Mouse (Mus musculus): ENCODE results near the gene Mss51. TPM values are rescaled to one million over a fixed set of nuclear protein-coding genes. Genes with fewer than 3 reads are reported as not detected.

Mss51 gene
- polyA plus RNA-seq, 1 experiment, result 0.22 TPM

GRCm38 (mm10) chr14:20452929-20453328 lies 43.8 kb downstream of the Mss51 start:
- H3K36me3 ChIP-seq (ENCODE audit: control insufficient read depth, insufficient read depth, low read length), result peaks cover 19% of the 10 kb centered on the region
- TF ChIP-seq POLR2A (IDR thresholded peaks at IDR 0.05; ENCODE audit: low read depth, low read length) (no peak), CTCF (IDR thresholded peaks at IDR 0.05; ENCODE audit: extremely low read depth, insufficient read length, insufficient replicate concordance, low read depth, low read length) (no peak)
- WGBS, result 87% methylated on average over 5 of the region's 5 CpGs
- no peak overlapping the region for H3K4me3 ChIP-seq (ENCODE audit: low read depth, low read length)
- no peak overlapping the region for H3K27ac ChIP-seq (ENCODE audit: insufficient read depth, low read depth, low read length)
- no peaks in the 10 kb centered on the region for H3K27me3 ChIP-seq (ENCODE audit: control insufficient read depth, insufficient read depth, low read length)
- peaks cover 3% of the 10 kb centered on the region; the same call in 1 of the 2 replicates for H3K4me1 ChIP-seq (ENCODE audit: control insufficient read depth, insufficient read depth, insufficient read length, low read length)

GRCm38 (mm10) chr14:20451765-20452331 lies 44.9 kb downstream of the Mss51 start, which contains the start of gene Cfap70:
Cfap70 (minus strand) TSS chr14:20452226.
- Histone ChIP-seq H3K4me3 (ENCODE audit: low read depth, low read length) (peak within 1 kb of the TSS; percentile 41), H3K36me3 (ENCODE audit: control insufficient read depth, insufficient read depth, low read length) (peaks cover 14% of the 10 kb centered on the region), H3K27me3 (ENCODE audit: control insufficient read depth, insufficient read depth, low read length) (no peaks in the 10 kb centered on the region), H3K27ac (ENCODE audit: insufficient read depth, low read depth, low read length) (no peak within 1 kb of the TSS), H3K4me1 (ENCODE audit: control insufficient read depth, insufficient read depth, insufficient read length, low read length) (peaks cover 3% of the 10 kb centered on the region; the same call in 1 of the 2 replicates)
- TF ChIP-seq POLR2A (IDR thresholded peaks at IDR 0.05; ENCODE audit: low read depth, low read length) (no peak), CTCF (IDR thresholded peaks at IDR 0.05; ENCODE audit: extremely low read depth, insufficient read length, insufficient replicate concordance, low read depth, low read length) (no peak)
- WGBS, result 3% methylated on average over 15 of the region's 15 CpGs

- WGBS, result 4% methylated on average over 2 of the region's 2 CpGs
- peaks cover 3% of the 10 kb centered on the region; the same call in 1 of the 2 replicates for H3K4me1 ChIP-seq (ENCODE audit: control insufficient read depth, insufficient read depth, insufficient read length, low read length)
- H3K36me3 ChIP-seq (ENCODE audit: control insufficient read depth, insufficient read depth, low read length), result peaks cover 9% of the 10 kb centered on the region
- no peak overlapping the region for H3K27ac ChIP-seq (ENCODE audit: insufficient read depth, low read depth, low read length)
- TF ChIP-seq POLR2A (IDR thresholded peaks at IDR 0.05; ENCODE audit: low read depth, low read length), result no peak
- TF ChIP-seq CTCF (IDR thresholded peaks at IDR 0.05; ENCODE audit: extremely low read depth, insufficient read length, insufficient replicate concordance, low read depth, low read length), result no peak
- H3K27me3 ChIP-seq (ENCODE audit: control insufficient read depth, insufficient read depth, low read length), result no peaks in the 10 kb centered on the region
- H3K4me3 ChIP-seq (ENCODE audit: low read depth, low read length), result no peak overlapping the region
These were observed 45.4 kb downstream of the Mss51 start for GRCm38 (mm10) chr14:20451302-20451701.

- TF ChIP-seq POLR2A (IDR thresholded peaks at IDR 0.05; ENCODE audit: low read depth, low read length) (no peak), CTCF (IDR thresholded peaks at IDR 0.05; ENCODE audit: extremely low read depth, insufficient read length, insufficient replicate concordance, low read depth, low read length) (no peak)
- Histone ChIP-seq H3K4me3 (ENCODE audit: low read depth, low read length) (no peak overlapping the region), H3K36me3 (ENCODE audit: control insufficient read depth, insufficient read depth, low read length) (no peaks in the 10 kb centered on the region), H3K4me1 (ENCODE audit: control insufficient read depth, insufficient read depth, insufficient read length, low read length) (peaks cover 3% of the 10 kb centered on the region; the same call in 1 of the 2 replicates), H3K27me3 (ENCODE audit: control insufficient read depth, insufficient read depth, low read length) (no peaks in the 10 kb centered on the region), H3K27ac (ENCODE audit: insufficient read depth, low read depth, low read length) (no peak overlapping the region)
- 26% methylated on average over 12 of the region's 12 CpGs for WGBS
These were observed 49.5 kb downstream of the Mss51 start for GRCm38 (mm10) chr14:20447209-20447608.

- Histone ChIP-seq H3K36me3 (ENCODE audit: control insufficient read depth, insufficient read depth, low read length) (no peaks in the 10 kb centered on the region), H3K27ac (ENCODE audit: insufficient read depth, low read depth, low read length) (no peak overlapping the region), H3K4me1 (ENCODE audit: control insufficient read depth, insufficient read depth, insufficient read length, low read length) (no peaks in the 10 kb centered on the region), H3K27me3 (ENCODE audit: control insufficient read depth, insufficient read depth, low read length) (no peaks in the 10 kb centered on the region), H3K4me3 (ENCODE audit: low read depth, low read length) (no peak overlapping the region)
- TF ChIP-seq CTCF (IDR thresholded peaks at IDR 0.05; ENCODE audit: extremely low read depth, insufficient read length, insufficient replicate concordance, low read depth, low read length) (no peak), POLR2A (IDR thresholded peaks at IDR 0.05; ENCODE audit: low read depth, low read length) (no peak)
- 62% methylated on average over 17 of the region's 17 CpGs for WGBS
These were observed 54.4 kb downstream of the Mss51 start for GRCm38 (mm10) chr14:20442252-20442651.

- H3K4me3 ChIP-seq (ENCODE audit: low read depth, low read length), result no peak overlapping the region
- H3K4me1 ChIP-seq (ENCODE audit: control insufficient read depth, insufficient read depth, insufficient read length, low read length), result no peaks in the 10 kb centered on the region
- H3K27me3 ChIP-seq (ENCODE audit: control insufficient read depth, insufficient read depth, low read length), result no peaks in the 10 kb centered on the region
- no peaks in the 10 kb centered on the region for H3K36me3 ChIP-seq (ENCODE audit: control insufficient read depth, insufficient read depth, low read length)
- no peak overlapping the region for H3K27ac ChIP-seq (ENCODE audit: insufficient read depth, low read depth, low read length)
- 62% methylated on average over 6 of the region's 6 CpGs for WGBS
- TF ChIP-seq POLR2A (IDR thresholded peaks at IDR 0.05; ENCODE audit: low read depth, low read length) (no peak), CTCF (IDR thresholded peaks at IDR 0.05; ENCODE audit: extremely low read depth, insufficient read length, insufficient replicate concordance, low read depth, low read length) (no peak)
These were observed 59.7 kb downstream of the Mss51 start for GRCm38 (mm10) chr14:20436976-20437375.

Other genes starting within 250 kb of the Mss51 start
- 0.71 and 1.8 TPM in 2 replicates for gene Kcnk16, start 227.7 kb downstream of the Mss51 start, polyA plus RNA-seq (2012; rRNA removed)
- gene Nudt13, start 202.2 kb downstream of the Mss51 start, polyA plus RNA-seq (2012; rRNA removed), result 6.8 and 12.2 TPM in 2 replicates
- gene Ecd, start 148.8 kb downstream of the Mss51 start, polyA plus RNA-seq (2012; rRNA removed), result 4.8 and 8.2 TPM in 2 replicates
- 9.3 and 17.0 TPM in 2 replicates for gene Fam149b, start 148.7 kb downstream of the Mss51 start, polyA plus RNA-seq (2012; rRNA removed)
- gene Dnajc9, start 108.0 kb downstream of the Mss51 start, polyA plus RNA-seq (2012; rRNA removed), result 15.1 and 21.1 TPM in 2 replicates
- gene Mrps16, start 103.3 kb downstream of the Mss51 start, polyA plus RNA-seq (2012; rRNA removed), result 22.4 and 28.1 TPM in 2 replicates
- not detected in 2 replicates for gene Cfap70, start 44.7 kb downstream of the Mss51 start, polyA plus RNA-seq (2012; rRNA removed)
- gene Anxa7, start 16.8 kb downstream of the Mss51 start, polyA plus RNA-seq (2012; rRNA removed), result 37.3 and 55.7 TPM in 2 replicates
- gene Ppp3cb, start 49.7 kb upstream of the Mss51 start, polyA plus RNA-seq (2012; rRNA removed), result 1.7 and 4.7 TPM in 2 replicates
- 1.2 and 1.4 TPM in 2 replicates for gene Usp54, start 144.2 kb upstream of the Mss51 start, polyA plus RNA-seq (2012; rRNA removed)
- gene Myoz1, start 159.6 kb upstream of the Mss51 start, polyA plus RNA-seq (2012; rRNA removed), result not detected in 2 replicates
- 0.06 TPM in 1 of 2 replicates, not detected in the other for gene Synpo2l, start 171.5 kb upstream of the Mss51 start, polyA plus RNA-seq (2012; rRNA removed)
- gene Sec24c, start 177.4 kb upstream of the Mss51 start, polyA plus RNA-seq (2012; rRNA removed), result 161 and 233 TPM in 2 replicates
- 6.4 and 13.7 TPM in 2 replicates for gene Fut11, start 198.1 kb upstream of the Mss51 start, polyA plus RNA-seq (2012; rRNA removed)
- 9.3 and 13.9 TPM in 2 replicates for gene Chchd1, start 206.1 kb upstream of the Mss51 start, polyA plus RNA-seq (2012; rRNA removed)
- 79.0 and 182 TPM in 2 replicates for gene Zswim8, start 210.7 kb upstream of the Mss51 start, polyA plus RNA-seq (2012; rRNA removed)
- gene Ndst2, start 237.7 kb upstream of the Mss51 start, polyA plus RNA-seq (2012; rRNA removed), result 11.1 and 22.1 TPM in 2 replicates

Measured in small intestine, adult 2 months (tissue).